21 mouse cellular contexts compared by ENCODE assay signal in the genomic region with DNA sequence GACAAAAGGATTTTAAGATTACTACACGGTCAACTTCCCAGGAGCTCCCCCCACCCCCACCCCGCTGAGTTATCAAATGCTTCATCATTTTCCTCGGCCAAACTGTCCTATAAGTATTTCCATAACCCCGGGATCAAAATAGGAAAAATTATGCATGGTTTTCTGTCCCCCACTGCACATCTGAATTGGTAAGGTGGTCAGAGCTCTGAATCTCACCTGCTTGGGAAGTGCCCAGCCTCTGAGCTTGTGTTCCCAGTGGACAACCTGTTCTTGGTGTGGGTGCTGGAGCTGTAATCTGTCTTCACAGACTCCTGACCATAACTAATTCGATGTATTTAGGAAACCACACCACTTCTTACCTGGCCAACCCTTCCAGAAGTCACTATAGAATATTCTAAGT.
DNase-seq lines count a peak whose midpoint lies in the region; ATAC-seq and TF ChIP-seq lines count a peak whose summit lies in the region.
"Had no signal": no experiment of that assay in that cellular context is flagged by ENCODE, and none has a peak within 500 bp of the region (broad histone marks: within the 10 kb centered on the region; RNA-seq: fewer than 3 reads in every experiment).

No protein-coding gene starts in this region.

- no peaks in the 10 kb centered on the region for H3K9me3 ChIP-seq in heart, embryonic 13.5 days
- no peaks in the 10 kb centered on the region for H3K9me3 ChIP-seq in heart, embryonic 12.5 days (replicated peaks)
- 0 out of 2 replicates have a peak, but pooled peaks cover 3% of the 10 kb centered on the region for H3K9me3 ChIP-seq in kidney, embryonic 15.5 days (replicated peaks)
- H3K9me3 ChIP-seq in lung, postnatal 0 days (ENCODE audit: low read length) = no peaks in the 10 kb centered on the region
- 0 out of 2 replicates have a peak, but pooled peaks cover 4% of the 10 kb centered on the region for H3K9me3 ChIP-seq in stomach, embryonic 16.5 days (replicated peaks; ENCODE audit: control insufficient read depth, low read length)
- H3K9me3 ChIP-seq: embryonic facial prominence, embryonic 12.5 days; embryonic facial prominence, embryonic 15.5 days; forebrain, embryonic 12.5 days; forebrain, embryonic 15.5 days; hindbrain, embryonic 13.5 days had no signal

- TF ChIP-seq EP300 in lung, postnatal 0 days (IDR thresholded peaks at IDR 0.05) = no peak

- 17% methylated on average over 5 of the region's 5 CpGs for whole genome bisulfite sequencing in heart, embryonic 13.5 days
- 13% methylated on average over 5 of the region's 5 CpGs for WGBS in heart, embryonic 12.5 days
- WGBS in kidney, embryonic 15.5 days = 17% methylated on average over 5 of the region's 5 CpGs
- WGBS in lung, postnatal 0 days = 19% methylated on average over 5 of the region's 5 CpGs
- WGBS in lung, adult 2 months = 29% methylated on average over 5 of the region's 5 CpGs
- WGBS in stomach, embryonic 16.5 days = 24% methylated on average over 5 of the region's 5 CpGs

- TF ChIP-seq CTCF in lung, postnatal 0 days (IDR thresholded peaks at IDR 0.05) = no peak
- no peak for TF ChIP-seq CTCF in lung, adult 2 months (IDR thresholded peaks at IDR 0.05; ENCODE audit: insufficient read depth, low read length)

- DNase-seq in kidney, postnatal 14 days = no peak
- no peak for DNase-seq in lung, postnatal 0 days (ENCODE audit: low spot score)
- DNase-seq in lung, adult 2 months = no peak
- DNase-seq in thymus, adult 18-20 months = no peak
- DNase-seq: adrenal gland, postnatal 14 days; cerebellum, adult 11 months; cerebellum, adult 2 months; cerebellum, adult 9-11 months; cerebellum, postnatal 25 days; gastrocnemius, postnatal 36 days had no signal

- no peak for ATAC-seq in heart, embryonic 13.5 days (ENCODE audit: extremely low read depth, insufficient number of reproducible peaks, low FRiP score, low TSS enrichment)
- ATAC-seq in heart, embryonic 12.5 days (ENCODE audit: insufficient number of reproducible peaks, low FRiP score) = no peak
- no peak for ATAC-seq in kidney, embryonic 15.5 days (replicated peaks; ENCODE audit: low FRiP score)
- no peak for ATAC-seq in lung, postnatal 0 days
- ATAC-seq in stomach, embryonic 16.5 days (ENCODE audit: insufficient read depth, low FRiP score) = no peak
- ATAC-seq: CD4-positive, CD25-positive, alpha-beta regulatory T cell, adult 4 months; forebrain, embryonic 15.5 days; hindbrain, postnatal 0 days had no signal

- H3K27me3 ChIP-seq in heart, embryonic 13.5 days (replicated peaks) = peaks cover 85% of the 10 kb centered on the region
- H3K27me3 ChIP-seq in heart, embryonic 12.5 days (replicated peaks) = peaks cover 71% of the 10 kb centered on the region
- peaks cover 73% of the 10 kb centered on the region for H3K27me3 ChIP-seq in kidney, embryonic 15.5 days
- peaks cover 45% of the 10 kb centered on the region for H3K27me3 ChIP-seq in lung, postnatal 0 days (replicated peaks; ENCODE audit: insufficient read depth, low read length)
- H3K27me3 ChIP-seq in stomach, embryonic 16.5 days (ENCODE audit: control insufficient read depth, insufficient read depth, low read length) = peaks cover 44% of the 10 kb centered on the region

- no peak overlapping the region for H3K4me3 ChIP-seq in heart, embryonic 13.5 days
- no peak overlapping the region for H3K4me3 ChIP-seq in heart, embryonic 12.5 days
- no peak overlapping the region for H3K4me3 ChIP-seq in kidney, embryonic 15.5 days (replicated peaks)
- H3K4me3 ChIP-seq in lung, postnatal 0 days (ENCODE audit: low read depth, low read length) = 0 out of 2 replicates have a peak overlapping the region, but pooled peaks have one; percentile 10
- no peak overlapping the region for H3K4me3 ChIP-seq in lung, adult 2 months (replicated peaks; ENCODE audit: extremely low read depth, low read depth, low read length)
- no peak overlapping the region for H3K4me3 ChIP-seq in stomach, embryonic 16.5 days (replicated peaks; ENCODE audit: low read length)

- no peak overlapping the region for H3K9ac ChIP-seq in heart, embryonic 13.5 days
- H3K9ac ChIP-seq in heart, embryonic 12.5 days = no peak overlapping the region
- no peak overlapping the region for H3K9ac ChIP-seq in kidney, embryonic 15.5 days
- H3K9ac ChIP-seq in lung, postnatal 0 days (replicated peaks; ENCODE audit: low read depth) = no peak overlapping the region
- no peak overlapping the region for H3K9ac ChIP-seq in stomach, embryonic 16.5 days (ENCODE audit: low read length)
- H3K9ac ChIP-seq: embryonic facial prominence, embryonic 12.5 days; embryonic facial prominence, embryonic 15.5 days; forebrain, embryonic 15.5 days had no signal

- TF ChIP-seq POLR2A in lung, adult 2 months (IDR thresholded peaks at IDR 0.05; ENCODE audit: borderline replicate concordance, extremely low read depth, low read depth, low read length) = no peak

- peak overlapping the region; percentile 63; the same call in 1 of the 2 replicates for H3K4me2 ChIP-seq in heart, embryonic 13.5 days
- H3K4me2 ChIP-seq in heart, embryonic 12.5 days = no peak overlapping the region
- peak overlapping the region; percentile 71 for H3K4me2 ChIP-seq in kidney, embryonic 15.5 days
- no peak overlapping the region for H3K4me2 ChIP-seq in lung, postnatal 0 days (replicated peaks; ENCODE audit: low read depth, low read length)
- peak overlapping the region; percentile 51 for H3K4me2 ChIP-seq in stomach, embryonic 16.5 days (ENCODE audit: low read depth, low read length)

- no peak overlapping the region for H3K27ac ChIP-seq in heart, embryonic 13.5 days (replicated peaks)
- H3K27ac ChIP-seq in heart, embryonic 12.5 days (ENCODE audit: poor library complexity, severe bottlenecking) = no peak overlapping the region
- H3K27ac ChIP-seq in kidney, embryonic 15.5 days = no peak overlapping the region
- H3K27ac ChIP-seq in lung, postnatal 0 days (ENCODE audit: low read length) = no peak overlapping the region
- no peak overlapping the region for H3K27ac ChIP-seq in stomach, embryonic 16.5 days (ENCODE audit: low read length)
- H3K27ac ChIP-seq: embryonic facial prominence, embryonic 12.5 days; embryonic facial prominence, embryonic 15.5 days; forebrain, embryonic 15.5 days; hindbrain, embryonic 13.5 days; hindbrain, postnatal 0 days had no signal

- H3K4me1 ChIP-seq in heart, embryonic 13.5 days = peaks cover 9% of the 10 kb centered on the region
- H3K4me1 ChIP-seq in heart, embryonic 12.5 days (replicated peaks) = peaks cover 4% of the 10 kb centered on the region; the same call in 1 of the 2 replicates
- peaks cover 10% of the 10 kb centered on the region for H3K4me1 ChIP-seq in kidney, embryonic 15.5 days
- H3K4me1 ChIP-seq in lung, postnatal 0 days (ENCODE audit: insufficient read depth, low read depth, low read length) = no peaks in the 10 kb centered on the region
- no peaks in the 10 kb centered on the region for H3K4me1 ChIP-seq in lung, adult 2 months (ENCODE audit: control insufficient read depth, insufficient read depth, low read length)
- H3K4me1 ChIP-seq in stomach, embryonic 16.5 days (ENCODE audit: control insufficient read depth, insufficient read depth, low read length) = peaks cover 7% of the 10 kb centered on the region

- H3K36me3 ChIP-seq in heart, embryonic 13.5 days = no peaks in the 10 kb centered on the region
- no peaks in the 10 kb centered on the region for H3K36me3 ChIP-seq in heart, embryonic 12.5 days
- H3K36me3 ChIP-seq in kidney, embryonic 15.5 days = no peaks in the 10 kb centered on the region
- no peaks in the 10 kb centered on the region for H3K36me3 ChIP-seq in lung, postnatal 0 days (ENCODE audit: insufficient read depth, low read length)
- H3K36me3 ChIP-seq in stomach, embryonic 16.5 days (ENCODE audit: control insufficient read depth, insufficient read depth, low read length) = no peaks in the 10 kb centered on the region
- H3K36me3 ChIP-seq: embryonic facial prominence, embryonic 12.5 days; embryonic facial prominence, embryonic 15.5 days; forebrain, embryonic 12.5 days; forebrain, embryonic 15.5 days; hindbrain, embryonic 13.5 days had no signal

Comparison
In these comparisons a context has a peak if more than half of its experiments do, and no peak if none do; other contexts are left out.
1. H3K4me2 ChIP-seq: peak in heart, embryonic 13.5 days (single experiment), kidney, embryonic 15.5 days (single experiment) and stomach, embryonic 16.5 days (single experiment); none in heart, embryonic 12.5 days (single experiment) and lung, postnatal 0 days (single experiment).